Mouse (Mus musculus): ENCODE measurements around the gene Polr3f.

DNA sequence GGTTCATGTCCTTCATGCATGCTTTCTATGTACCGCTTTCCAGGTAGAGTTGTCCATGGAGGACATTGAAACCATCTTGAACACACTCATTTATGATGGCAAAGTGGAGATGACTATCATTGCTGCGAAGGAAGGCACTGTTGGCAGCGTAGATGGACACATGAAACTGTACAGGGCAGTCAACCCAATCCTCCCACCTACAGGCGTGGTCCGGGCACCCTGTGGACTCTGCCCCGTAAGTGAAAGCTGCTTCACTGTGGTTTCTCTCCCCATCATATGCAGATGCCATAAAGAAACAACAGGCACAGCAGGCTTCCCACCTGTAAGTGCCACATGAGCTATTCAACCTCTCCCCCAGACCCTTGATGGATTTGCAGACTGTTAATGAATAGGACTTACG lies 9.6 kb downstream of the Polr3f start:
- TF ChIP-seq GATA1 (IDR thresholded peaks at IDR 0.05; ENCODE audit: low read length) (no peak), TAL1 (IDR thresholded peaks at IDR 0.05; ENCODE audit: low read length) (no peak)

All from erythroblast, embryonic 14.5 days (primary cell).